Mouse (Mus musculus) neural tube, embryonic 11.5 days (tissue): Measurements from ENCODE around the gene Spata31d1c. TPM values are rescaled to one million over a fixed set of nuclear protein-coding genes. Genes with fewer than 3 reads are reported as not detected.

Experiments used
- polyA plus RNA-seq: library from polyadenylated mRNA; unstranded; fragments of >200 nt; fragmentation: Nextera tagmentation; extraction: Ambion mirVana; gene quantifications from 2 replicates; pipeline ENCODE4 v1.2.1, GENCODE M21; 2014

Gene Spata31d1c
- polyA plus RNA-seq, 1 experiment from 2014 or later = not detected

Other genes starting within 250 kb of the Spata31d1c start
- 0.11 TPM in 1 of 2 replicates, not detected in the other for gene Cntnap3, start 129.1 kb upstream of the Spata31d1c start, polyA plus RNA-seq
- gene Spata31, start 115.7 kb upstream of the Spata31d1c start, polyA plus RNA-seq = not detected in 2 replicates
- not detected in 2 replicates for gene Prss47, start 19.7 kb downstream of the Spata31d1c start, polyA plus RNA-seq
- gene Mfsd14b, start 79.9 kb downstream of the Spata31d1c start, polyA plus RNA-seq = 43.0 and 48.1 TPM in 2 replicates
- not detected in 2 replicates for gene Olfr465-ps1, start 105.0 kb downstream of the Spata31d1c start, polyA plus RNA-seq
- not detected in 2 replicates for gene Olfr466, start 117.2 kb downstream of the Spata31d1c start, polyA plus RNA-seq
- 0.08 TPM in 1 of 2 replicates, not detected in the other for gene Nlrp4f, start 172.9 kb downstream of the Spata31d1c start, polyA plus RNA-seq
- not detected in 2 replicates for gene Gm10775, start 226.5 kb downstream of the Spata31d1c start, polyA plus RNA-seq
- gene Zfp369, start 245.8 kb downstream of the Spata31d1c start, polyA plus RNA-seq = 18.0 and 20.1 TPM in 2 replicates